Mouse (Mus musculus) testis, adult 2 months (tissue): ENCODE measurements around the gene Fgfr1op. TPM values are rescaled to one million over a fixed set of nuclear protein-coding genes. Genes with fewer than 3 reads are reported as not detected.

Source experiments
- H3K27ac ChIP-seq: fragments of 200-500 bp; 2 replicates; pipeline ENCODE4 v1.5.1; 2012; ENCODE audit warnings: low read depth, low read length; ENCODE audit not compliant: control insufficient read depth, insufficient read depth
- H3K27me3 ChIP-seq: fragments of 200-500 bp; 2 replicates; pipeline ENCODE4 v1.6.1; 2012; ENCODE audit warnings: mild to moderate bottlenecking, low read length, moderate library complexity; ENCODE audit not compliant: control insufficient read depth, insufficient read depth
- H3K36me3 ChIP-seq: fragments of 200-500 bp; 2 replicates; pipeline ENCODE4 v1.6.1; 2012; ENCODE audit warnings: mild to moderate bottlenecking, low read length; ENCODE audit not compliant: control insufficient read depth, insufficient read depth
- H3K4me1 ChIP-seq: fragments of 200-500 bp; 2 replicates; pipeline ENCODE4 v1.6.1; 2012; ENCODE audit warnings: low read length; ENCODE audit not compliant: control insufficient read depth, insufficient read depth
- H3K4me3 ChIP-seq: fragments of 200-500 bp; 2 replicates; pipeline ENCODE4 v1.5.1; 2012; ENCODE audit warnings: low read depth, mild to moderate bottlenecking, low read length, moderate library complexity, mixed read lengths; ENCODE audit not compliant: control insufficient read depth
- CTCF ChIP-seq: fragments of 200-500 bp; IDR thresholded peaks from 2 replicates; pipeline ENCODE4 v1.5.1; 2012; ENCODE audit warnings: low read depth, mild to moderate bottlenecking, inconsistent platforms, low read length, moderate library complexity; ENCODE audit not compliant: control insufficient read depth, insufficient read depth, insufficient replicate concordance
- POLR2A ChIP-seq: fragments of 200-500 bp; IDR thresholded peaks from 2 replicates; pipeline ENCODE4 v1.6.1; 2012; ENCODE audit warnings: low read depth, mild to moderate bottlenecking, inconsistent platforms, low read length, moderate library complexity; ENCODE audit not compliant: control insufficient read depth
- polyA plus RNA-seq: library from polyadenylated mRNA; depleted of rRNA; stranded (reverse); fragments of >200 nt; gene quantifications from 2 replicates; pipeline ENCODE4 v1.2.3, GENCODE M21; 2012

The Fgfr1op gene
- polyA plus RNA-seq, 1 experiment, result 28.2 TPM

DNA sequence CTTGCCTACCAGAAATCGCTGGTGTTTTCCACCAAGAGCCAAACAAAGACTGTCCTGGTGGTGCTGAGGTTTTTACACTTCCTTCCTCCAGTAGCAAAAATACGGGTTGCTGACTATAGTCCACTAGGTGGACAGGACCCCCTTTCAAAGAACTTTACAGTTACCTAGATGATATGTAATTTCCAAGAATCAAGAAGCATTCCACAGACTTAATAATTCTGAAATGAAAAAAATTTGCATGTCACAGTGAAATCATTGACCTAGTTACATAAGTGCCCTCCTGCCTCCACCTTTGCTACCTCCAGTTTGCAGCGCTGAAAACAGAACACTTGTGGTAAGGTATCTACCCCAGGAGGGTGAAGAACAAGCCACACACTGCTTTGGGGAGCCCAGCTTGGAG, 70.4 kb downstream of the Fgfr1op start, which contains the start of gene Ccr6:
TSS of gene Ccr6 (plus strand) at position 301 of the 400 bp plus-strand sequence.
- H3K36me3 ChIP-seq, result no peaks in the 10 kb centered on the region
- no peak within 1 kb of the TSS for H3K27ac ChIP-seq
- H3K27me3 ChIP-seq, result no peaks in the 10 kb centered on the region
- H3K4me3 ChIP-seq, result no peak within 1 kb of the TSS
- peaks cover 4% of the 10 kb centered on the region; the same call in 1 of the 2 replicates for H3K4me1 ChIP-seq
- TF ChIP-seq CTCF (no peak), POLR2A (no peak)

DNA sequence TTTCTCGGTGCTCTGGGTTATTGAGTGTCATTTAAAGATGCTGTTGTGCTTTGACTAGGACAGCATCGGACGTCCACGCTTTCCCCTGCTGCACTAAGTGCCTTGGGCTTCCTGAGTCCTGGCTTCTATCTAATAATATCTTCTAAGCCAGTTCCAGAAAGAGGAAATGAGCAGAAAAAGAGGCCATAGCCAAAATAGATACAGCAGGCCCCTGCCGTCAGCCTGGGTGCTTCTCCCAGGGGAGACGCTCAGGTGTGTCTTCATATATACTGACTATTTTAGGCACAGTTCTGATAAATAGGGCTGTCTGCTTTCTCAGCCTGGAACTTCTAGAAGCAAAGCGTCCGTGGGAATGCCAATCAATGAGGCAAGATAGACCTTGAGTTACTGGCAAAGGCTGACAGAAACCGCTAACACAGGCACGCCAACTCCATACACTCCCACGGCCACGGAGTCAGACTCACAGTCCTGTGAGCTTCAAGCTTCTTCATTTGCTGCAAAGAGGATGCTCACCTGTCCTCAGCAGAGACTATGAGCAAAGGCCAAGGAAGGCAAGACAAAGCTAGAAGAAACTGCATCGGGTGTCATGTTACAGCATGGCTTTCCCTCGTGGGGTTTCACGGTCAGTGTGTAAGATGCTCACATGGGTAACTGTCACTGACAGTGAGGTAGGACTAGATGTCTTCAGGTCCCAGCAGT, 72.9 kb downstream of the Fgfr1op start:
- no peaks in the 10 kb centered on the region for H3K36me3 ChIP-seq
- TF ChIP-seq CTCF (no peak), POLR2A (no peak)
- H3K27ac ChIP-seq, result no peak overlapping the region
- no peak overlapping the region for H3K4me3 ChIP-seq
- peaks cover 4% of the 10 kb centered on the region; the same call in 1 of the 2 replicates for H3K4me1 ChIP-seq
- H3K27me3 ChIP-seq, result no peaks in the 10 kb centered on the region

DNA sequence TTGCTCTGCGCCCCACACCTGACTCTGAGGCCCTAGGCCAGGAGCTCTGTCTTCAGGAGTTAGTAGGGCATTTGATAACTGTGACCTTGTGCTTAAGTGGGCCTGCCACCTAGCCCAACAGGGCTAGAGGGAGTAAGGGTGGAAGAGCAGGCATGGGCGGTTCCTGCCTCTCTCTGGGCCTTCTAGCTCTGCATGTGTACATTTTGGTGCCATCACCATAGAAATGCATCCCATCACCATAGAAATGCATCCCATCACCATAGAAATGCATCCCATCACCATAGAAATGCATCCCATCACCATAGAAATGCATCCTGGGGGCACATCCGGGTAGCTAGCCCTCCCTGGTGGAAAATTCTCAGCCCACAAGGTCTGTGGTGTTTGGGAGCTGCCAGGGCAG, 74.3 kb downstream of the Fgfr1op start:
- TF ChIP-seq CTCF, result no peak
- TF ChIP-seq POLR2A, result no peak
- Histone ChIP-seq H3K36me3 (no peaks in the 10 kb centered on the region), H3K4me3 (no peak overlapping the region), H3K27me3 (no peaks in the 10 kb centered on the region), H3K4me1 (peaks cover 4% of the 10 kb centered on the region; the same call in 1 of the 2 replicates), H3K27ac (no peak overlapping the region)

DNA sequence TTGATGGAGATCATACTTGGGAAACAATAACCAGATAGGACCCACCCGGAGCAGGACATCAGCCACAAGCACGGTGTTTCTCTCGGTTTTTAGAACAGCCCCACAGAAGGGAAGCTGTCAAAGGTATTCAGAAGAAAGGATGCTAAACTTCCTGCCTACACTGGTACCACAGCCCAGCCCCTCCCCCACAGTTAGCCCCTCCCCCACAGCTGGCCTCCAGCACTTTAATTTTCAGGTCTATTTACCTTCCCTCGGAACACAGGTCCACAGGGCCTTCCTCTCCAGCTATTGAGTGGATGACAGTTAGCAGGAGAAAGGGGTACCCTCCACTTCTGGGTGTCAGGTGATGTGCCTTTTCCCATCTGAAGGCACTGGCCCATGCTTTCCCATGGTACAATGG, 75.2 kb downstream of the Fgfr1op start:
- no peaks in the 10 kb centered on the region for H3K27me3 ChIP-seq
- H3K27ac ChIP-seq, result no peak overlapping the region
- H3K4me3 ChIP-seq, result no peak overlapping the region
- H3K36me3 ChIP-seq, result no peaks in the 10 kb centered on the region
- H3K4me1 ChIP-seq, result peaks cover 4% of the 10 kb centered on the region; the same call in 1 of the 2 replicates
- TF ChIP-seq POLR2A (no peak), CTCF (no peak)

DNA sequence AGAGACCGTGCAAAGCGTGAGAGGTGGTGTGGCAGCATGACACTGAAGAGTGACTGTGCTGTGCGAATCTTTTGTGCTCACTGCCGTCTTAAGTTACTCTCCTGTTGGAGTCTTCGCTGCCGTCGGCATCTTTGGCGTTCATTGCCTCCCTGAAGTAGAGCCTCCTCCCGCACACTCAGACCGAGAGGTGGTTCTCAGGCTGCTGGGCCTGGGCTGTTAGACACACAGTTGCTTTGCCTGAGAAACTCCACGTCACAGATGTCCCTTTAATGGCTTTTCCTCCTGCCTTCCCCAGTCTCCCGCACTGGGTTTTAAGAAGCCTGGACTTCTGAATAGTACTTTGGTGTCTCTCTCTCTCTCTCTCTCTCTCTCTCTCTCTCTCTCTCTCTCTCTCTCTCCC, 76.3 kb downstream of the Fgfr1op start:
- TF ChIP-seq POLR2A (no peak), CTCF (no peak)
- Histone ChIP-seq H3K36me3 (no peaks in the 10 kb centered on the region), H3K27ac (no peak overlapping the region), H3K4me1 (peaks cover 4% of the 10 kb centered on the region; the same call in 1 of the 2 replicates), H3K4me3 (no peak overlapping the region), H3K27me3 (no peaks in the 10 kb centered on the region)

DNA sequence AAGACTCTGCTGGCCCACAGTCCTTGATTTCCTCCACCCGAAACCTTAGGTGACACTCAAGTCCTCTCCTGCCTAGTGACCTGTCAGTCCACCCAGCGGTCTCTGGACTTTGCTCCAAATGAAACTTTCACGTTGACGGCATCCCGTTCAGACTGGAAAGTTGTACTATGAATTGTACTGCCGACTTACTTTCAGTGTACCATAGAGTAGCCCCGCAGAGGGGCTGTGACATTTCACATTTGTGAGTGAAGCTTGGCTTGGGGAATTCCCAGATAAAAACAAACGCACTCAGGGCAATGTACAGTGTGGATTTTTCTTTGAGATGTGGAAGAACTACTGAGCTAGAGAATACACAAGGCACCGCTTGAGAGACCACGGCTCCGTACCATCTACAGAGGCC, 76.9 kb downstream of the Fgfr1op start:
- H3K36me3 ChIP-seq, result no peaks in the 10 kb centered on the region
- no peak overlapping the region for H3K4me3 ChIP-seq
- TF ChIP-seq CTCF (no peak), POLR2A (no peak)
- peaks cover 4% of the 10 kb centered on the region; the same call in 1 of the 2 replicates for H3K4me1 ChIP-seq
- no peaks in the 10 kb centered on the region for H3K27me3 ChIP-seq
- H3K27ac ChIP-seq, result no peak overlapping the region

DNA sequence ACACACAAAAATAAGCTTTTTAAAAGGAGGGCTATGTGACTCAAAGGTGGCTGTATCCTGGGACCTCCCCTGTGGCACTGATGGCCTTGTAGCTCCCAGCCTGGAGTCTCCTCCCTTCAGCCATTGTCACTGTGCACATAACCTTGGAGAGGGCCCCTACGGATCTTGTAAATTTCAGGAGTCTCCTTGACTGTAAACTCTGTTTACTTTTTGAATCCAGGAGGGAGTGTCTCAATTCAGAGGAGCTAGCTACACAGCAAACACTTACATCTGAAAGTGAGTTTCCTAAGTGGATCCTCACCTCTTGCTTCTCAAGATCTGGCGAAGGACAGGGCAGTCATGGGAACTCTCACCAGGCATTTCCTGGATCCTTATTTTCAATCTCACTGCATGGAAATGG, 78.8 kb downstream of the Fgfr1op start:
- Histone ChIP-seq H3K36me3 (no peaks in the 10 kb centered on the region), H3K4me3 (no peak overlapping the region), H3K27ac (no peak overlapping the region), H3K4me1 (no peaks in the 10 kb centered on the region; the same call in 1 of the 2 replicates), H3K27me3 (no peaks in the 10 kb centered on the region)
- no peak for TF ChIP-seq POLR2A
- TF ChIP-seq CTCF, result no peak
